Mouse (Mus musculus) lung, postnatal 4 days (tissue): ENCODE measurements around the gene Twist1.

Experiments
- DNase-seq, 2 experiments: peaks; one replicate each; pipeline ENCODE4 v3.0.0; 2021

Gene Twist1

GRCm38 (mm10) chr12:33966490-33967415 lies 9.3 kb downstream of the Twist1 start:
- DNase-seq = peak in 1 of 2 experiments; percentile 23

- DNase-seq = no peak
These were observed 10.0 kb downstream of the Twist1 start for GRCm38 (mm10) chr12:33967514-33967913.

- DNase-seq = no peak
These were observed 10.8 kb downstream of the Twist1 start for GRCm38 (mm10) chr12:33968041-33968897.

- DNase-seq = no peak
These were observed 11.4 kb downstream of the Twist1 start for GRCm38 (mm10) chr12:33968898-33969178.

- DNase-seq = no peak
These were observed 22.7 kb downstream of the Twist1 start for GRCm38 (mm10) chr12:33980159-33980558.

GRCm38 (mm10) chr12:33981433-33981832 lies 24.0 kb downstream of the Twist1 start:
- DNase-seq = no peak

GRCm38 (mm10) chr12:33993127-33993526 lies 35.7 kb downstream of the Twist1 start:
- no peak for DNase-seq
